Mouse (Mus musculus) liver, postnatal 0 days (tissue): ENCODE results near the gene Nlrc3. TPM values are rescaled to one million over a fixed set of nuclear protein-coding genes. Genes with fewer than 3 reads are reported as not detected.

Source experiments
- ATAC-seq: fragments of 200-750 bp; cut with Nextera tagmentation; 2 replicates; pipeline ENCODE4 v1.8.0; 2017; ENCODE audit warnings: mild to moderate bottlenecking, moderate library complexity
- DNase-seq: peaks from one replicate; pipeline ENCODE4 v3.0.0-alpha.2; 2016
- H3K27ac ChIP-seq: fragments of 300-500 bp; sonication (generic); 2 replicates; pipeline ENCODE4 v1.5.1; 2014; ENCODE audit warnings: antibody characterized with exemption, moderate library complexity, mild to moderate bottlenecking, low read depth
- H3K27me3 ChIP-seq: fragments of 300-500 bp; sonication (generic); 2 replicates; pipeline ENCODE4 v1.6.1; 2014; ENCODE audit warnings: low read length, control low read depth, mixed read lengths; ENCODE audit not compliant: insufficient read depth
- H3K36me3 ChIP-seq: fragments of 300-500 bp; sonication (generic); replicated peaks from 2 replicates; pipeline ENCODE4 v1.6.1; 2014; ENCODE audit warnings: mild to moderate bottlenecking, control low read depth, low read length, moderate library complexity, mixed read lengths; ENCODE audit not compliant: insufficient read depth
- H3K4me1 ChIP-seq: fragments of 300-500 bp; sonication (generic); 2 replicates; pipeline ENCODE4 v1.6.1; 2014; ENCODE audit warnings: antibody characterized with exemption, mild to moderate bottlenecking, control low read depth; ENCODE audit not compliant: insufficient read depth
- H3K4me2 ChIP-seq: fragments of 300-500 bp; sonication (generic); 2 replicates; pipeline ENCODE4 v1.6.1; 2014; ENCODE audit warnings: low read depth, mild to moderate bottlenecking, low read length, moderate library complexity, mixed read lengths
- H3K4me3 ChIP-seq: fragments of 300-500 bp; sonication (generic); 2 replicates; pipeline ENCODE4 v1.5.1; 2014; ENCODE audit warnings: low read depth, low read length
- H3K9ac ChIP-seq: fragments of 300-500 bp; sonication (generic); replicated peaks from 2 replicates; pipeline ENCODE4 v1.6.1; 2014; ENCODE audit warnings: mild to moderate bottlenecking, moderate library complexity
- H3K9me3 ChIP-seq: fragments of 300-500 bp; sonication (generic); 2 replicates; pipeline ENCODE4 v1.6.1; 2016; ENCODE audit warnings: mild to moderate bottlenecking, control low read depth, low read length, mixed read lengths
- CTCF ChIP-seq: sonication (generic); IDR thresholded peaks from 2 replicates; pipeline ENCODE4 v1.5.1; 2016; ENCODE audit warnings: antibody characterized with exemption, low read depth
- EP300 ChIP-seq: IDR thresholded peaks from 2 replicates; pipeline ENCODE4 v1.6.1; 2016; ENCODE audit warnings: antibody characterized with exemption, low read depth, mild to moderate bottlenecking
- WGBS: fragments of 180-500 bp; shearing (Covaris S2); extraction: QIAGEN DNeasy Blood & Tissue Kit; methylation state at CpG from one replicate; pipeline ENCODE4 v1.1.7; 2014; ENCODE audit not compliant: insufficient replicate concordance; 5-methylcytosine and 5-hydroxymethylcytosine counted together
- polyA plus RNA-seq: library from polyadenylated mRNA; unstranded; fragments of >200 nt; fragmentation: Nextera tagmentation; extraction: Ambion mirVana; gene quantifications from 2 replicates; pipeline ENCODE4 v1.2.1, GENCODE M21; 2015

Gene Nlrc3
- polyA plus RNA-seq, 1 experiment from 2014 or later = 0.29 TPM

GRCm38 (mm10) chr16:3923515-3923914 lies 52.9 kb downstream of the Nlrc3 start:
- Histone ChIP-seq H3K27ac (peak overlapping the region; percentile 7; the same call in 1 of the 2 replicates), H3K27me3 (no peaks in the 10 kb centered on the region), H3K4me2 (no peak overlapping the region), H3K36me3 (peaks cover 29% of the 10 kb centered on the region), H3K4me1 (no peaks in the 10 kb centered on the region), H3K9me3 (no peaks in the 10 kb centered on the region), H3K4me3 (no peak overlapping the region), H3K9ac (no peak overlapping the region)
- peak; percentile 86 for ATAC-seq
- no peak for DNase-seq
- no peak for TF ChIP-seq EP300
- no peak for TF ChIP-seq CTCF
- WGBS = 68% methylated on average over 3 of the region's 3 CpGs

- Histone ChIP-seq H3K4me2 (no peak overlapping the region), H3K4me3 (no peak overlapping the region), H3K9ac (no peak overlapping the region), H3K27ac (no peak overlapping the region), H3K36me3 (peaks cover 17% of the 10 kb centered on the region), H3K9me3 (no peaks in the 10 kb centered on the region), H3K4me1 (no peaks in the 10 kb centered on the region), H3K27me3 (no peaks in the 10 kb centered on the region)
- ATAC-seq (no peak), DNase-seq (no peak)
- 84% methylated on average over 2 of the region's 2 CpGs for WGBS
- no peak for TF ChIP-seq EP300
- TF ChIP-seq CTCF = no peak
Observed at GRCm38 (mm10) chr16:3920756-3921155, 55.7 kb downstream of the Nlrc3 start.

GRCm38 (mm10) chr16:3909118-3909517 lies 67.3 kb downstream of the Nlrc3 start:
- TF ChIP-seq EP300 (no peak), CTCF (no peak)
- no peak for DNase-seq
- H3K36me3 ChIP-seq = peaks cover 34% of the 10 kb centered on the region

GRCm38 (mm10) chr16:3908537-3909111 lies 67.8 kb downstream of the Nlrc3 start, which contains the start of the genes 1700037C18Rik and Cluap1:
TSS of gene 1700037C18Rik (minus strand) at chr16:3908689.
TSS of gene Cluap1 (plus strand) at chr16:3908801.
- TF ChIP-seq EP300 = no peak; the same call in 1 of the 2 replicates
- peak; percentile 94 for TF ChIP-seq CTCF
- ATAC-seq (peak; percentile 98), DNase-seq (peak; percentile 92)
- Histone ChIP-seq H3K4me3 (peak within 1 kb of the TSS; percentile 71), H3K9ac (peak within 1 kb of the TSS; percentile 73), H3K9me3 (no peaks in the 10 kb centered on the region), H3K4me2 (peak within 1 kb of the TSS; percentile 98), H3K4me1 (peaks cover 7% of the 10 kb centered on the region; the same call in 1 of the 2 replicates), H3K27ac (peak within 1 kb of the TSS; percentile 82), H3K27me3 (no peaks in the 10 kb centered on the region), H3K36me3 (peaks cover 36% of the 10 kb centered on the region)
- WGBS = under 1% methylated on average over 33 of the region's 33 CpGs

More at GRCm38 (mm10) chr16:3909118-3909517, 67.3 kb downstream of the Nlrc3 start:
- 3% methylated on average over 20 of the region's 20 CpGs for whole genome bisulfite sequencing
- Histone ChIP-seq H3K9ac (peak overlapping the region; percentile 73), H3K4me2 (peak overlapping the region; percentile 98), H3K4me1 (peaks cover 7% of the 10 kb centered on the region; the same call in 1 of the 2 replicates), H3K9me3 (no peaks in the 10 kb centered on the region), H3K27me3 (no peaks in the 10 kb centered on the region), H3K27ac (peak overlapping the region; percentile 62), H3K4me3 (peak overlapping the region; percentile 71)
- ATAC-seq = peak; percentile 15; the same call in 1 of the 2 replicates

- no peak for ATAC-seq
- WGBS = 77% methylated on average over 2 of the region's 2 CpGs
- Histone ChIP-seq H3K36me3 (peaks cover 35% of the 10 kb centered on the region), H3K4me1 (peaks cover 7% of the 10 kb centered on the region; the same call in 1 of the 2 replicates), H3K4me3 (no peak overlapping the region), H3K27me3 (no peaks in the 10 kb centered on the region), H3K9ac (no peak overlapping the region), H3K27ac (no peak overlapping the region), H3K4me2 (no peak overlapping the region), H3K9me3 (no peaks in the 10 kb centered on the region)
- no peak for TF ChIP-seq CTCF
- no peak for DNase-seq
Observed at GRCm38 (mm10) chr16:3907471-3907870, 69.0 kb downstream of the Nlrc3 start.

- Histone ChIP-seq H3K36me3 (peaks cover 57% of the 10 kb centered on the region), H3K4me1 (peaks cover 12% of the 10 kb centered on the region), H3K9me3 (no peaks in the 10 kb centered on the region), H3K4me3 (no peak overlapping the region), H3K27ac (no peak overlapping the region; the same call in 1 of the 2 replicates), H3K4me2 (no peak overlapping the region), H3K9ac (no peak overlapping the region), H3K27me3 (no peaks in the 10 kb centered on the region)
- TF ChIP-seq CTCF (no peak), EP300 (no peak)
- DNase-seq = no peak
- ATAC-seq = no peak
- WGBS = 76% methylated on average over 1 of the region's 1 CpGs
Observed at GRCm38 (mm10) chr16:3896553-3896952, 79.9 kb downstream of the Nlrc3 start.
